In genomic region chr9:75440796-75441666, GRCm38 (mm10) we compare ENCODE assay signal across 7 mouse cellular contexts. TPM values are rescaled to one million over a fixed set of nuclear protein-coding genes. Genes with fewer than 3 reads are reported as not detected.
DNase-seq lines count a peak whose midpoint lies in the region; ATAC-seq and TF ChIP-seq lines count a peak whose summit lies in the region.

Gene Leo1, plus strand, starts transcription at chr9:75441524.

- TF ChIP-seq CTCF in kidney, adult 2 months (conservative IDR thresholded peaks at IDR 0.05; ENCODE audit: insufficient read depth, insufficient read length, low read depth, low read length): no peak
- no peak for TF ChIP-seq CTCF in spleen, adult 2 months (IDR thresholded peaks at IDR 0.05; ENCODE audit: extremely low read depth, insufficient read depth, insufficient read length, insufficient replicate concordance)

- peak within 1 kb of the TSS; percentile 76 for H3K4me3 ChIP-seq in embryonic facial prominence, embryonic 11.5 days (ENCODE audit: low read depth, low read length)
- H3K4me3 ChIP-seq in kidney, adult 2 months (ENCODE audit: insufficient read depth, low read depth, low read length): peak within 1 kb of the TSS; percentile 89
- H3K4me3 ChIP-seq in limb, embryonic 12.5 days (replicated peaks): peak within 1 kb of the TSS; percentile 87
- H3K4me3 ChIP-seq in midbrain, embryonic 15.5 days: peak within 1 kb of the TSS; percentile 86
- peak within 1 kb of the TSS; percentile 91 for H3K4me3 ChIP-seq in spleen, adult 2 months (ENCODE audit: extremely low read depth, insufficient read depth, insufficient read length)

- WGBS in embryonic facial prominence, embryonic 11.5 days: under 1% methylated on average over 43 of the region's 45 CpGs
- WGBS in kidney, adult 2 months: 1% methylated on average over 45 of the region's 45 CpGs
- WGBS in limb, embryonic 12.5 days: under 1% methylated on average over 40 of the region's 45 CpGs
- WGBS in midbrain, embryonic 15.5 days: under 1% methylated on average over 37 of the region's 45 CpGs
- 2% methylated on average over 44 of the region's 45 CpGs for WGBS in spleen, adult 2 months

- H3K4me2 ChIP-seq in embryonic facial prominence, embryonic 11.5 days (ENCODE audit: low read depth, low read length): peak within 1 kb of the TSS; percentile 74
- peak within 1 kb of the TSS; percentile 85 for H3K4me2 ChIP-seq in limb, embryonic 12.5 days
- H3K4me2 ChIP-seq in midbrain, embryonic 15.5 days: peak within 1 kb of the TSS; percentile 85

- H3K9ac ChIP-seq in embryonic facial prominence, embryonic 11.5 days (replicated peaks; ENCODE audit: low read length): peak within 1 kb of the TSS; percentile 89
- H3K9ac ChIP-seq in limb, embryonic 12.5 days (replicated peaks): peak within 1 kb of the TSS; percentile 90
- H3K9ac ChIP-seq in midbrain, embryonic 15.5 days: peak within 1 kb of the TSS; percentile 86

- H3K27ac ChIP-seq in embryonic facial prominence, embryonic 11.5 days (replicated peaks; ENCODE audit: low read depth, low read length): peak within 1 kb of the TSS; percentile 35
- peak within 1 kb of the TSS; percentile 25; the same call in 1 of the 2 replicates for H3K27ac ChIP-seq in kidney, adult 2 months (ENCODE audit: insufficient read depth, low read depth, low read length)
- H3K27ac ChIP-seq in limb, embryonic 12.5 days: peak within 1 kb of the TSS; percentile 93
- H3K27ac ChIP-seq in midbrain, embryonic 15.5 days: peak within 1 kb of the TSS; percentile 92
- peak within 1 kb of the TSS; percentile 95 for H3K27ac ChIP-seq in spleen, adult 2 months (ENCODE audit: insufficient read depth, low read length)

- peak; percentile 92 for DNase-seq in adrenal gland, postnatal 14 days
- peak; percentile 93 for DNase-seq in embryonic facial prominence, embryonic 11.5 days (ENCODE audit: low spot score)
- DNase-seq in heart, adult 18-20 months: peak; percentile 92 to 95
- peak; percentile 97 for DNase-seq in kidney, adult 2 months
- DNase-seq in spleen, adult 2 months (ENCODE audit: low read depth in 1 of 2, low spot score in 2 of 2): peak; percentile 83

- TF ChIP-seq POLR2A in kidney, adult 2 months (IDR thresholded peaks at IDR 0.05; ENCODE audit: low read depth, low read length): peak; percentile 36
- TF ChIP-seq POLR2A in spleen, adult 2 months (IDR thresholded peaks at IDR 0.05; ENCODE audit: low read depth, low read length): peak; percentile 52

- peak; percentile 92 for ATAC-seq in embryonic facial prominence, embryonic 11.5 days (replicated peaks; ENCODE audit: insufficient number of reproducible peaks, low FRiP score, low TSS enrichment, low read depth)
- peak; percentile 93 for ATAC-seq in limb, embryonic 12.5 days (ENCODE audit: insufficient number of reproducible peaks, insufficient read depth, low FRiP score, low TSS enrichment, low read depth)
- peak; percentile 95 for ATAC-seq in midbrain, embryonic 15.5 days (replicated peaks)

- H3K9me3 ChIP-seq in embryonic facial prominence, embryonic 11.5 days (replicated peaks; ENCODE audit: control insufficient read depth, low read length): no peaks in the 10 kb centered on the region
- no peaks in the 10 kb centered on the region for H3K9me3 ChIP-seq in limb, embryonic 12.5 days
- H3K9me3 ChIP-seq in midbrain, embryonic 15.5 days: no peaks in the 10 kb centered on the region

- peaks cover 3% of the 10 kb centered on the region; the same call in 1 of the 2 replicates for H3K4me1 ChIP-seq in embryonic facial prominence, embryonic 11.5 days (ENCODE audit: control insufficient read depth, insufficient read depth, low read length)
- peaks cover 5% of the 10 kb centered on the region; the same call in 1 of the 2 replicates for H3K4me1 ChIP-seq in kidney, adult 2 months (ENCODE audit: control insufficient read depth, insufficient read depth, low read length)
- H3K4me1 ChIP-seq in limb, embryonic 12.5 days (replicated peaks): peaks cover 13% of the 10 kb centered on the region
- H3K4me1 ChIP-seq in midbrain, embryonic 15.5 days: peaks cover 14% of the 10 kb centered on the region
- H3K4me1 ChIP-seq in spleen, adult 2 months (ENCODE audit: control insufficient read depth, insufficient read depth, insufficient read length): peaks cover 3% of the 10 kb centered on the region; the same call in 1 of the 2 replicates

- no peaks in the 10 kb centered on the region for H3K27me3 ChIP-seq in embryonic facial prominence, embryonic 11.5 days (ENCODE audit: control insufficient read depth, insufficient read depth, low read length)
- H3K27me3 ChIP-seq in kidney, adult 2 months (replicated peaks; ENCODE audit: control insufficient read depth, insufficient read depth, low read length): no peaks in the 10 kb centered on the region
- no peaks in the 10 kb centered on the region for H3K27me3 ChIP-seq in limb, embryonic 12.5 days
- no peaks in the 10 kb centered on the region for H3K27me3 ChIP-seq in midbrain, embryonic 15.5 days (replicated peaks)
- H3K27me3 ChIP-seq in spleen, adult 2 months (ENCODE audit: control insufficient read depth, insufficient read depth, low read length): no peaks in the 10 kb centered on the region

- no peaks in the 10 kb centered on the region; the same call in 1 of the 2 replicates for H3K36me3 ChIP-seq in embryonic facial prominence, embryonic 11.5 days (replicated peaks; ENCODE audit: control insufficient read depth, insufficient read depth, low read depth, low read length)
- H3K36me3 ChIP-seq in kidney, adult 2 months (ENCODE audit: control insufficient read depth, insufficient read depth, low read length): no peaks in the 10 kb centered on the region
- H3K36me3 ChIP-seq in limb, embryonic 12.5 days: peaks cover 18% of the 10 kb centered on the region
- no peaks in the 10 kb centered on the region for H3K36me3 ChIP-seq in midbrain, embryonic 15.5 days (replicated peaks)
- no peaks in the 10 kb centered on the region; the same call in none of the 2 replicates for H3K36me3 ChIP-seq in spleen, adult 2 months (ENCODE audit: control insufficient read depth, insufficient read depth, low read length)

RNA-seq across cellular contexts. Expression of gene Leo1, which starts in this region (rescaled TPM):
- total RNA-seq in adrenal gland, postnatal 14 days (2021): 32.0 and 37.1 TPM in 2 replicates
- 50.5 and 50.7 TPM in 2 replicates for polyA plus RNA-seq in embryonic facial prominence, embryonic 11.5 days (2014; fragmentation: Nextera tagmentation; extraction: Ambion mirVana)
- total RNA-seq in heart, adult 18-20 months (2021): 10 to 100 TPM; 16.7 to 20.4 TPM
- 2.5 and 3.3 TPM in 2 replicates for polyA plus RNA-seq in kidney, adult 2 months (2012; rRNA removed)
- 51.6 and 54.9 TPM in 2 replicates for polyA plus RNA-seq in limb, embryonic 12.5 days (2016; fragmentation: Nextera tagmentation; extraction: Ambion mirVana)
- polyA plus RNA-seq in midbrain, embryonic 15.5 days (2015; fragmentation: Nextera tagmentation; extraction: Ambion mirVana): 45.9 and 46.4 TPM in 2 replicates
- polyA plus RNA-seq in spleen, adult 2 months (2012; rRNA removed): 2.0 and 2.1 TPM in 2 replicates

Comparison
In these comparisons a context has a peak if more than half of its experiments do, and no peak if none do; other contexts are left out.
1. Peak in every context shown above with its lines: DNase-seq, ATAC-seq, H3K4me3 ChIP-seq and H3K27ac ChIP-seq.
2. RNA of gene Leo1 (polyA plus RNA-seq): 51.6 to 54.9 TPM in limb, embryonic 12.5 days, 50.5 to 50.7 TPM in embryonic facial prominence, embryonic 11.5 days and 45.9 to 46.4 TPM in midbrain, embryonic 15.5 days; 2.5 to 3.3 TPM in kidney, adult 2 months and 2.0 to 2.1 TPM in spleen, adult 2 months; every median in the first group is over 10 times any median in the second.
3. H3K27ac ChIP-seq: peak in every context shown above with its lines; median percentile 95 in spleen, adult 2 months; 93 in limb, embryonic 12.5 days; 92 in midbrain, embryonic 15.5 days; 35 in embryonic facial prominence, embryonic 11.5 days; 25 in kidney, adult 2 months.